16 mouse cellular contexts compared by ENCODE assay signal in the genomic region with DNA sequence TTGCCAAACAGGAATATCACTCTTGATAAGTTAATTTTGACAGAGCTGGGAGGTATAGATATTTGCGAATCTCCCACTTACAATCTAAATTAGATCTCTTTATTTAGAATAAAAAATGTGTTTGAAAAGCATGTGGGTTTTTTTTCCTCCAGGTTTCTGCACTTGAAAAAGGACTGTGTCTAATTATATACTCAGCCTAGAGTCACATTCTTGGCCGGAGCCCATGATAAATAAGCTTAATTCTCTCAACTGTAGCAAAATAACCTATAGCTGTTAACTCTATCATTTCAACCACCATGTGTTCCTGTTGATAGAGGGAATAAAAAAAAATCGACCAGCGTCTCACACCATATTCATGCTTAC.
DNase-seq lines count a peak whose midpoint lies in the region; ATAC-seq and TF ChIP-seq lines count a peak whose summit lies in the region.
"Had no signal": no experiment of that assay in that cellular context is flagged by ENCODE, and none has a peak within 500 bp of the region (broad histone marks: within the 10 kb centered on the region; RNA-seq: fewer than 3 reads in every experiment).

No protein-coding gene starts in this region.

- H3K4me1 ChIP-seq in forebrain, embryonic 14.5 days (ENCODE audit: control insufficient read depth, insufficient read depth, low read length) = peaks cover 8% of the 10 kb centered on the region
- H3K4me1 ChIP-seq in forebrain, embryonic 16.5 days (replicated peaks; ENCODE audit: control insufficient read depth, insufficient read depth, low read length) = peaks cover 10% of the 10 kb centered on the region
- peaks cover 6 to 40% of the 10 kb centered on the region in 2 experiments for H3K4me1 ChIP-seq in heart, embryonic 14.5 days (ENCODE audit: control insufficient read depth in 2 of 2, insufficient read depth in 2 of 2, low read length in 2 of 2)
- H3K4me1 ChIP-seq: liver, embryonic 12.5 days had no signal

- ATAC-seq in forebrain, embryonic 14.5 days = no peak
- no peak for ATAC-seq in forebrain, embryonic 16.5 days
- no peak for ATAC-seq in heart, embryonic 14.5 days (ENCODE audit: insufficient number of reproducible peaks, insufficient read depth, low FRiP score, low read depth)
- ATAC-seq in erythroid progenitor cell, adult 5-6 weeks (replicated peaks; ENCODE audit: low FRiP score, poor library complexity, severe bottlenecking) = no peak
- ATAC-seq: liver, embryonic 12.5 days had no signal

- intact Hi-C loops in left cerebral cortex, adult 2 months (cut with DNase I) = no loop called here
- intact Hi-C loops in left cerebral cortex, postnatal 36 days (cut with DNase I) = no loop called here

- DNase-seq in forebrain, embryonic 14.5 days (ENCODE audit: low spot score) = peak; percentile 46
- DNase-seq in heart, postnatal 4 days = no peak
- DNase-seq in left cerebral cortex, adult 2 months (ENCODE audit: extremely low spot score in 1 of 2, low spot score in 2 of 2) = no peak
- DNase-seq in left cerebral cortex, postnatal 36 days (ENCODE audit: low spot score in 2 of 2) = no peak
- DNase-seq: adrenal gland, postnatal 10 days; gastrocnemius, adult 2 months; right cerebral cortex, postnatal 4 days; thymus, postnatal 4 days had no signal

- no peaks in the 10 kb centered on the region for H3K36me3 ChIP-seq in forebrain, embryonic 14.5 days (ENCODE audit: control insufficient read depth, insufficient read depth, low read length)
- H3K36me3 ChIP-seq in forebrain, embryonic 16.5 days (ENCODE audit: control insufficient read depth, insufficient read depth) = no peaks in the 10 kb centered on the region
- H3K36me3 ChIP-seq in heart, embryonic 14.5 days (ENCODE audit: control insufficient read depth, insufficient read depth, low read length) = no peaks in the 10 kb centered on the region
- no peaks in the 10 kb centered on the region for H3K36me3 ChIP-seq in myocyte (ENCODE audit: control insufficient read depth, insufficient read depth)
- H3K36me3 ChIP-seq: forebrain, embryonic 10.5 days; hindbrain, embryonic 15.5 days; liver, embryonic 12.5 days; midbrain, embryonic 12.5 days had no signal

- no peak overlapping the region for H3K27ac ChIP-seq in forebrain, embryonic 14.5 days (ENCODE audit: low read depth, low read length)
- no peak overlapping the region for H3K27ac ChIP-seq in forebrain, embryonic 16.5 days (ENCODE audit: low read length)
- H3K27ac ChIP-seq in heart, embryonic 14.5 days (replicated peaks in 1 of 2; ENCODE audit: control insufficient read depth in 1 of 2, insufficient read depth in 1 of 2, low read depth in 2 of 2, low read length in 2 of 2) = peak overlapping the region; percentile 82 to 90; a peak in 3 of 4 replicates
- peak overlapping the region; percentile 48; the same call in 1 of the 2 replicates for H3K27ac ChIP-seq in left cerebral cortex, adult 2 months
- H3K27ac ChIP-seq: forebrain, embryonic 10.5 days; gastrocnemius, adult 2 months; hindbrain, embryonic 15.5 days; liver, embryonic 12.5 days; midbrain, embryonic 12.5 days had no signal

- no peak for TF ChIP-seq CTCF in left cerebral cortex, adult 2 months (IDR thresholded peaks at IDR 0.05)

- 53% methylated on average over 4 of the region's 4 CpGs for WGBS in forebrain, embryonic 14.5 days
- 41% methylated on average over 4 of the region's 4 CpGs for WGBS in forebrain, embryonic 16.5 days
- whole genome bisulfite sequencing in heart, embryonic 14.5 days = 20% methylated on average over 4 of the region's 4 CpGs

- H3K4me2 ChIP-seq in forebrain, embryonic 14.5 days (ENCODE audit: low read length) = no peak overlapping the region
- H3K4me2 ChIP-seq in forebrain, embryonic 16.5 days (ENCODE audit: low read length) = no peak overlapping the region
- H3K4me2 ChIP-seq in heart, embryonic 14.5 days (ENCODE audit: low read length) = peak overlapping the region; percentile 34
- H3K4me2 ChIP-seq in myocyte (ENCODE audit: low read depth) = peak overlapping the region; percentile 25
- H3K4me2 ChIP-seq: hindbrain, embryonic 15.5 days; liver, embryonic 12.5 days; midbrain, embryonic 12.5 days had no signal

- H3ac ChIP-seq in myocyte (ENCODE audit: control insufficient read depth, insufficient read length) = no peak overlapping the region

- H3K4me3 ChIP-seq in forebrain, embryonic 14.5 days (ENCODE audit: low read depth, low read length) = no peak overlapping the region
- H3K4me3 ChIP-seq in forebrain, embryonic 16.5 days (replicated peaks; ENCODE audit: low read length) = no peak overlapping the region
- H3K4me3 ChIP-seq in heart, embryonic 14.5 days (ENCODE audit: control insufficient read depth in 1 of 2, insufficient read depth in 1 of 2, low read depth in 1 of 2, low read length in 2 of 2) = no peak overlapping the region
- H3K4me3 ChIP-seq in left cerebral cortex, adult 2 months = no peak overlapping the region
- no peak overlapping the region for H3K4me3 ChIP-seq in myocyte
- H3K4me3 ChIP-seq: forebrain, embryonic 10.5 days; gastrocnemius, adult 2 months; hindbrain, embryonic 15.5 days; liver, embryonic 12.5 days; midbrain, embryonic 12.5 days had no signal

- H3K27me3 ChIP-seq in forebrain, embryonic 14.5 days (replicated peaks; ENCODE audit: control insufficient read depth, insufficient read depth, low read length) = no peaks in the 10 kb centered on the region
- no peaks in the 10 kb centered on the region for H3K27me3 ChIP-seq in forebrain, embryonic 16.5 days (replicated peaks; ENCODE audit: control insufficient read depth, insufficient read depth, low read length)
- no peaks in the 10 kb centered on the region for H3K27me3 ChIP-seq in heart, embryonic 14.5 days (ENCODE audit: control insufficient read depth, insufficient read depth, low read length)
- H3K27me3 ChIP-seq in myocyte (ENCODE audit: control insufficient read depth, insufficient read depth, insufficient read length) = no peaks in the 10 kb centered on the region
- H3K27me3 ChIP-seq: hindbrain, embryonic 15.5 days; liver, embryonic 12.5 days; midbrain, embryonic 12.5 days had no signal

- TF ChIP-seq POLR2A in myocyte (IDR thresholded peaks at IDR 0.05; ENCODE audit: insufficient read length, low read depth) = no peak

- H3K9me3 ChIP-seq in forebrain, embryonic 14.5 days (replicated peaks; ENCODE audit: control insufficient read depth, low read length) = no peaks in the 10 kb centered on the region
- H3K9me3 ChIP-seq in forebrain, embryonic 16.5 days (ENCODE audit: control insufficient read depth, low read length) = no peaks in the 10 kb centered on the region
- no peaks in the 10 kb centered on the region for H3K9me3 ChIP-seq in heart, embryonic 14.5 days (ENCODE audit: control insufficient read depth, low read length)
- H3K9me3 ChIP-seq: forebrain, embryonic 10.5 days; hindbrain, embryonic 15.5 days; liver, embryonic 12.5 days; midbrain, embryonic 12.5 days had no signal

- no peaks in the 10 kb centered on the region for H3K79me2 ChIP-seq in myocyte (ENCODE audit: control insufficient read depth, insufficient read depth)

- no peak overlapping the region for H3K9ac ChIP-seq in forebrain, embryonic 14.5 days (ENCODE audit: low read length)
- H3K9ac ChIP-seq in forebrain, embryonic 16.5 days (replicated peaks; ENCODE audit: low read depth, low read length) = no peak overlapping the region
- 0 out of 2 replicates have a peak overlapping the region, but pooled peaks have one; percentile 4 for H3K9ac ChIP-seq in heart, embryonic 14.5 days (ENCODE audit: low read length)
- H3K9ac ChIP-seq: hindbrain, embryonic 15.5 days; liver, embryonic 12.5 days; midbrain, embryonic 12.5 days had no signal

TF ChIP-seq in myocyte, 11 proteins besides CTCF, POLR2A, EP300 and RAD21:
- no peak for TF ChIP-seq POLR2AphosphoS2 (IDR thresholded peaks at IDR 0.05; ENCODE audit: insufficient read length, low read depth)
- TF ChIP-seq USF1 (IDR thresholded peaks at IDR 0.05; ENCODE audit: low read depth) = no peak
- no peak for TF ChIP-seq E2F4 (IDR thresholded peaks at IDR 0.05; ENCODE audit: insufficient read depth)
- TF ChIP-seq CEBPB (IDR thresholded peaks at IDR 0.05; ENCODE audit: insufficient read depth, poor library complexity, severe bottlenecking) = no peak
- no peak for TF ChIP-seq TCF12 (IDR thresholded peaks at IDR 0.05; ENCODE audit: insufficient read depth, poor library complexity, severe bottlenecking)
- TF ChIP-seq SRF (IDR thresholded peaks at IDR 0.05; ENCODE audit: control insufficient read depth, insufficient read length, low read depth) = no peak
- no peak for TF ChIP-seq REST (IDR thresholded peaks at IDR 0.05; ENCODE audit: insufficient read depth, insufficient read length)
- TF ChIP-seq MYOG (IDR thresholded peaks at IDR 0.05; ENCODE audit: control insufficient read depth in 1 of 3, insufficient read depth in 1 of 3, insufficient read length in 2 of 3, low read depth in 2 of 3) = no peak
- no peak for TF ChIP-seq TCF3 (IDR thresholded peaks at IDR 0.05; ENCODE audit: insufficient read length, low read depth)
- TF ChIP-seq MYOD1 (IDR thresholded peaks at IDR 0.05; ENCODE audit: control insufficient read depth in 1 of 3, insufficient read length in 2 of 3, low read depth in 2 of 3) = no peak
- TF ChIP-seq MAX (IDR thresholded peaks at IDR 0.05; ENCODE audit: low read depth) = no peak

Comparison
In these comparisons a context has a peak if more than half of its experiments do, and no peak if none do; other contexts are left out.
1. H3K27ac ChIP-seq: peak in heart, embryonic 14.5 days (2 of 2) and left cerebral cortex, adult 2 months (single experiment); none in forebrain, embryonic 14.5 days (single experiment) and forebrain, embryonic 16.5 days (single experiment).
2. H3K4me2 ChIP-seq: peak in heart, embryonic 14.5 days (single experiment) and myocyte (single experiment); none in forebrain, embryonic 14.5 days (single experiment) and forebrain, embryonic 16.5 days (single experiment).